Mouse (Mus musculus) embryonic fibroblast, embryonic 13.5 days (primary cell): Measurements from ENCODE around the gene Gm17509. TPM values are rescaled to one million over a fixed set of nuclear protein-coding genes. Genes with fewer than 3 reads are reported as not detected.
"Not testable (repeated sequence)": the region's sequence is repeated elsewhere in the genome, so short reads cannot be mapped to it uniquely, and the experiment has no call there.

Experiments used
- H3K27ac ChIP-seq: 2 replicates; pipeline ENCODE4 v1.5.1; 2012; ENCODE audit warnings: low read length, control low read depth, inconsistent platforms; ENCODE audit not compliant: insufficient read depth
- H3K4me1 ChIP-seq: 2 replicates; pipeline ENCODE4 v1.6.1; 2011; ENCODE audit warnings: low read length; ENCODE audit not compliant: control insufficient read depth, insufficient read depth
- H3K4me3 ChIP-seq: 2 replicates; pipeline ENCODE4 v1.5.1; 2011; ENCODE audit warnings: mild to moderate bottlenecking, control low read depth, low read length; ENCODE audit not compliant: insufficient read depth
- CTCF ChIP-seq: IDR thresholded peaks from 2 replicates; pipeline ENCODE4 v1.5.1; 2011; ENCODE audit warnings: mild to moderate bottlenecking, control low read depth, low read length, moderate library complexity, borderline replicate concordance; ENCODE audit not compliant: insufficient read depth
- POLR2A ChIP-seq: IDR thresholded peaks from 2 replicates; pipeline ENCODE4 v1.6.1; 2011; ENCODE audit warnings: low read depth, mild to moderate bottlenecking, control low read depth, low read length, moderate library complexity
- polyA plus RNA-seq: library from polyadenylated mRNA; stranded (reverse); fragments of >200 nt; gene quantifications from 2 replicates; pipeline ENCODE4 v1.2.4, GENCODE M21; 2011; ENCODE audit warnings: low read depth; ENCODE audit not compliant: missing spikeins, insufficient read length

The Gm17509 gene
- polyA plus RNA-seq, 1 experiment = not detected

DNA sequence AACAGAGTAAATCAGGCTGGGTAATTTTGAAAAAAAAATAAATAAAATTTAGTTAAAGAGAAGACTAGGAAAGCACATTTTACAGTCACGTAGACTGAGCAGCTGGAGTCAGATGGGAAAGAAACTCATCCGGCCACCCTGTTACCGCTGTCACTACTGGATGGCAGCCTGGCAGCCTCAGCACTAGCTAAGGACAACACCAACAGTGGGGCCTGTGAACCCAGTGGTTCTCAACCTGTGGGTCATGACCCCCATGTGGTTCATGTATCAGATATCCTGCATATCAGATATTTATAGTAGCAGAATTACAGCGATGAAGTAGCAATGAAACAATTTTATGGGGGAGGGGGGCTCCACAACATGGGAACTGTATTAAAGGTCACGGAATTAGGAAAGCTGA is 28.7 kb downstream of the Gm17509 start:
- no peak overlapping the region for H3K27ac ChIP-seq
- no peak for TF ChIP-seq POLR2A
- TF ChIP-seq CTCF = no peak
- H3K4me1 ChIP-seq = no peaks in the 10 kb centered on the region
- no peak overlapping the region for H3K4me3 ChIP-seq

DNA sequence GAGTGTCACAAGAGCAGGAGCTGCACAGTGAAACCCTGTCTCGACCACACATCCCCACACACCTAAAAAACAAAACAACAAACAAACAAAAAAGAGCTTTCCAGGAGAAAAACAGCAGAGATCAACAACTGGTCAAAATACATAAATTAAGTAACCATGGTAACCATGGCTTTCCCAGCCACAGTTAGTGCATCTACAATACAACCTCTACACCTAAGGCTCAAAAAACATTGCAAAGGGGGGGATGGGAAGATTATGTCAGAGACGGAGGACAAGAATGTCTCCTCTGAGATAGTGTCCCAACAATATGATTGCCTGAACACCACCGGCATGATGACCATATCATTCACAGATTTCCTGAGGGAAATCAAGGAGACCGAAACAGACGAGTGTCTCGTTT is 35.5 kb downstream of the Gm17509 start:
- Histone ChIP-seq H3K4me3 (no peak overlapping the region), H3K4me1 (no peaks in the 10 kb centered on the region), H3K27ac (no peak overlapping the region)
- TF ChIP-seq CTCF = no peak
- TF ChIP-seq POLR2A = no peak

DNA sequence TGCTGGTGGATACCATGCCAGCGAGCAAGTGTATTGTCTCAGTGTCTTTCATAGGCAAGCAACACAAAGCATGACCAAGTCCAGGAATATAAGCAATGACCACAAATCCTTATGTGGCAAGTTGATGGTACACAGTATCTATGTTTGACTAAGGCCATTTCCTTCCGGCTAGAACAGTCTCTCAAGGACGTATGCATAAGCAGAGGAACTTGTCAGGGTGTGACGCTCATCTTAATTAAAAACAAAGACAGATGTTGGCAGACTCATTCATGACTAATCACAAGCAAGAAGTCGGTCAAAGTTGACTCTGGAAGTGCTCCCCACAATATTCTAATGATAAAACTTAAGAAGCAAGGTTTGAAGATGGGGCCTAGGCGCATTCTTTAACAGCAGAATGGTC is 37.6 kb downstream of the Gm17509 start:
- Histone ChIP-seq H3K4me1 (no peaks in the 10 kb centered on the region), H3K4me3 (no peak overlapping the region), H3K27ac (no peak overlapping the region)
- no peak for TF ChIP-seq POLR2A
- TF ChIP-seq CTCF = no peak

DNA sequence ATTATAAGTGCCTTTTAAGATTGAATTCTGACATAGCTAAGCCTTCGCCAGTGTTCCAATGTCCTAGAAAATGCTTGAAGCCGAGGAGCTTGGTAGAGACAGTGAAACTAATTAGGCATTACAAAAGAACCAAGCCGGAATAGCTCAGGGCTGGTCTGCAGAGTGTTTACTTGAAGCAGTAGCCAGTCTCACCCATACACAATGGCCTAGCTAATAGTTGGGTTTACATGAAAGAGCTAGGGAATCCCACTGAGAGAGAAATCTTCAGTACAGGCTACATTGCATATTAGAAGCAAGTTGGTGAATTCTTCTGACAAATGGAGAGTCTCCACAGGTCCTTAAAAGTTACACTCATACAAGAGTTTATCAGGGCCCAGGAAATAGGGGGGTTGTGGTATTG is 40.0 kb downstream of the Gm17509 start:
- not testable (repeated sequence) for H3K27ac ChIP-seq, H3K4me3 ChIP-seq, H3K4me1 ChIP-seq

Other genes starting within 250 kb of the Gm17509 start
- gene Parp8, start 195.5 kb downstream of the Gm17509 start, polyA plus RNA-seq = 44.3 and 54.2 TPM in 2 replicates
- gene Emb, start 12.5 kb downstream of the Gm17509 start, polyA plus RNA-seq = 39.9 and 59.8 TPM in 2 replicates